Mouse (Mus musculus) hindlimb bud, embryonic 11.5 days (tissue): ENCODE results near the gene Snrnp35.
"Not testable (repeated sequence)": the region's sequence is repeated elsewhere in the genome, so short reads cannot be mapped to it uniquely, and the experiment has no call there.

Source experiments
- DNase-seq: peaks from one replicate; pipeline ENCODE4 v3.0.0-alpha.2; 2012; ENCODE audit warnings: low read depth, low spot score; ENCODE audit errors: extremely low spot score

Snrnp35 gene

DNA sequence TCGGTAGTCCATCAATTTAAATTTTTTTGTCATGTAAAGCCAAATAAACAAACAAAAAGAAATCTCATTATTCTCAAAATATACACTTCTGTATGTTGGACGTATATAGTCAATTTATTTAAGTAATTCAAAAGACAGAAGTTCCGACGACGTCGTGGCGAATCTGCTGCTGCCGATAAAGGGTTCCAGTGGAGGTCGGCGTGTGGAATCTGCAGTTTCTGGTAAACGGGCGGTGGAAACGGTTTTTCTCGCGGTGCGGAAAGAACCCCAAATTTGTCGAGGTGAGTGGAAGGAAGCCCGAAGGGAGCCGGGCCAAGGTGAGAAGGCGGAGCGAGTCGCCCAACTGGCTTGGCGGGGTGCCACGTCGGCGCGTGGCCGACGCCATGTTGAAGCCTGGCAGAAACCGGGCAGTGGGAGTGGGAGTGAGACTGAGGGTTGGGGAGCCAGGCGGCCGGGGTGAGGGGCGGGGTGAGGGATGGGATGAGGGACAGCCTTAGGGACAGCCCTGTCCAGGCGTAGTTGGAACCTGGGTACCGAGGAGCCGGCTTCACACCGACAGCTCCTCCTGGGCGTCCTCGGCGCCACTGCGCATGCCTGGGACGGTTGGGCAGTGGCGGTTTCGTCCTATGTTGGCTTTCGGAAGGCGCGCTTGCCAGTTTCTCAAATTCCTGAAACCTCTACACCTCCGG, at the start of gene Snrnp35:
Gene Snrnp35 (plus strand): TSS at position 169 of the 689 bp plus-strand sequence.
- peak; percentile 82 for DNase-seq

DNA sequence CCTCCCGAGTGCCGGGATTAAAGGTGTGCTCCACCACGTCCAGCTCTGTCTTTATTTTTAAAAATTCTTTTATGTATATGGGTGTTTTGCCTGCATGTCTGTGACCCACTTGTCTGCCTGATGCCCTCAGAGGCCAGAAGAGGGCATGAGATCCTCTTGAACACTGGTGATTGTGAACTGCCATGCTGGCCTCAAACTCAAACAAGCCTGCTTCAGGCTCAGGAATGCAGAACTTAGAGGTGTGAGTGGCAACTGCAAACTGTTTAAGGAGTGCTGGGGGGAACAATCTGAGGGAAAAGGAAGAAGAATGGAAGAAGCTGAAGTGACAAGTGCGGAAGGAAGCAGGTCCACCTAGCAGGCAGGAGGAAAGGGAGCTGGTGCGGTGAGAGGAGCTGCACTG, 44.7 kb upstream of the Snrnp35 start:
- no peak for DNase-seq

DNA sequence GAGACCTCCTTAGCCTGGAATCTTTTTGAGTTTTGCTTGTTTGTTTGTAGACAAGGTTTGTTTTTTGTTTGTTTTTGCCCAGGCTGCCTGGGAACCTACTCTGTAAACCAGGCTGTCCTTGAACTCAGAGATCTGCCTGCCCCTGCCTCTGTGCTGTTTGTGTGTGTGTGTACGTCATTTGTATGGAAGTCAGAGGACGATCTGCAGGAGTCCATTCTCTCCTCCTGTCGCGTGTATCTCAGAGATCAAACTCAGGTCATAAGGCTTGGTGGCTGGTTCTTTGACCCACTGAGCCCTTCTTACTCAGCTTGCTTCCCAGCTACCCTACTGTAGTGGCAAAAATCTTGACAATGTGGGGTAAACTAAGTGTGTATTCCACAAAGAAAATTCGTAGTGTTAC, 44.2 kb upstream of the Snrnp35 start:
- no peak for DNase-seq

DNA sequence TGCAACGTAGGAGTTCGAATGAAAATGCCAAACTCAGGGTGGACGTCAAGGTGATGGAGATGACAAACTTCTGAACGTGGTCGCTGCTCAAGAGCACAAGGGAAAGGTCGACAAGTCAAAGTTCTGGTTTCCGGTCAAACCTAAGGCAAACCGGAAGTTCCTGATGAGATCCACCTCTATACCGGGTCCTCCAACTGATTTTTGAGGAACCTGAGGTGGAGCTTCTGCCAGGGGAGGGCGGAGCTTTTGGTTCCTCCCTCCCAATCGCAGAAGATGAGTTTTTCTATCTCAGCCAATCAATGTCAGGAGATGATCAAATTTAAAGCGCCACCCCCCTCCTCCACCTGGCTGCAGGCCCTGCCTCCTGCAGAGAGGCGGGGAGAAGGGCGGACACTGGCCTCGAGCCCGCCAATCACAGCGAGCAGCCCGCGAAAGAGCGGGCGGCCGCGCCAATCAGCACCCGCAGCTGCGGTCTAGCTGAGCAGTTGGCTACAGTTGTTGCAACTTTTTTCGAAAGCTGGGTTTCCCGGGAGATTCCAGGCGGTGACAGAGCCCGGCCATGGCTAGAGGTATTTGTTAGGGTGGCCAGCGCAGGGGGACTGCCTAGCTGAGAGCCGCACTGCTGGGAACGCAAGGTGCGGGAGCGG, 43.4 kb upstream of the Snrnp35 start, which contains the start of gene Kmt5a:
Gene Kmt5a (plus strand): TSS at position 484 of the 647 bp plus-strand sequence.
- peak; percentile 87 for DNase-seq

DNA sequence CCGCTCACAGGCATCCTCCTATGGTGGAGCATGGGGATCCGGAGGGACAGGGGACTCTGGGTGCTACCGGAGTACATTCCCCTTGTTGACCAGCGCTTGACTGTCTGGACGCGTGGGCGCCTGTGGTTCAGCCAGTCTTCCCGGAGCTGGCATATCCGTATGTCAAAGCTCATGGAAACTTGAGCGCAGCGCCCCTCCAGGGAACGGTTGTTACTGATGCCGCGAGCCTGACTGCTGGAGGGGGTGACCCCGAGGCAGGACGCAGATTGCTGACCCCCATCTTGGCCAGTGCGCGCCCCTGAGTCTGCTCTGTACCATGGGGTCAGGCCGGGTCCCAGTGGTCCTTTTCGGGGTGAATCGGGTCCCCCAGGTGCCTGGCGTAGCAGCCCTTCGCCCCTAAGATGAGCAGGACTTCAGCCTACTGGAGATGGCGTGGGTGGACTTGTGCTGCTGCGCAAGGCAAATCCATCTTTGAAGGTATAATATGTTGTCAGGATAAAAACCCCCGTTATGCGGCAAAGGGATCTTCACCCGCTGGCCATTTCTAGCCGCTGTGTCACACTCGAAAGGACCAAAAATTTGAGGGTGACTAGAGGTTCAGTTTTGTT, 42.7 kb upstream of the Snrnp35 start:
- DNase-seq, result peak; percentile 50

DNA sequence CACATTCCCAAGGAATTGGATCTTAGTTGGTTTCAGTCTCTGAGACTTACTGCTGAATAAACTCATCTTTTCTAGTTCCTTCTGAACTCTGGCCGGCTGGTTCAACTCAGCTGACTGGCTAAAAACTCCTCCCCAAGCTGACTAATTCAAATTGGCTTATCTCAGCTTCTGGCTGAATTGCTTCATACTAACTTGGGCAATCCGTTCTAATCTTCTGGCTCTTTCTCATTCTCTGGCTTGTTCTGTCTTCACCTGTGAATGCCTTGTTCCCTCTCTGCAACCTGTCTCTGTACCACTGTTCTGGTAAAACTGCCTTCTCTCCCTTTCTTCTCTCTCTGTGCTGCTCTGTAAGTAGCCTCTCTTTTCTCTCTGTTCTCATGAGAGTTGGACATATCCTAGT, 40.3 kb upstream of the Snrnp35 start:
- no peak for DNase-seq

DNA sequence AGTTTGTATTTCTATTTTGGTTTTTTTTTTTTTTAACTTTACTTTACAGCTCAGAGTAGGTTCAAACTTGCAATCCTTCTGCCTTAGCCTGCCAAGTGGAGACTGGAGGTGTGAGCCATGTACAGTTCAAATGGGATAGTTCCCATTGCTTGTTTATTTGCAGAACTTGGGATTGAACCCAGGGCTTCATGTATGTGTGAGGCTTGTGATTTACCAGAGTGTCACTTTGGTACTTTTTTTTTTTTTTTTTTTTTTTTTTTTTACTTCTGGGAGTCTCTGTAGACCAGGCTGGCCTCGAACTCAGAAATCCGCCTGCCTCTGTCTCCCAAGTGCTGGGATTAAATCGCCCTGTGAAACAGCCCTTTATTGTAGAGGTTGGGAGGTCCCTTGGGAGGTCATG, 38.7 kb upstream of the Snrnp35 start:
- no peak for DNase-seq

DNA sequence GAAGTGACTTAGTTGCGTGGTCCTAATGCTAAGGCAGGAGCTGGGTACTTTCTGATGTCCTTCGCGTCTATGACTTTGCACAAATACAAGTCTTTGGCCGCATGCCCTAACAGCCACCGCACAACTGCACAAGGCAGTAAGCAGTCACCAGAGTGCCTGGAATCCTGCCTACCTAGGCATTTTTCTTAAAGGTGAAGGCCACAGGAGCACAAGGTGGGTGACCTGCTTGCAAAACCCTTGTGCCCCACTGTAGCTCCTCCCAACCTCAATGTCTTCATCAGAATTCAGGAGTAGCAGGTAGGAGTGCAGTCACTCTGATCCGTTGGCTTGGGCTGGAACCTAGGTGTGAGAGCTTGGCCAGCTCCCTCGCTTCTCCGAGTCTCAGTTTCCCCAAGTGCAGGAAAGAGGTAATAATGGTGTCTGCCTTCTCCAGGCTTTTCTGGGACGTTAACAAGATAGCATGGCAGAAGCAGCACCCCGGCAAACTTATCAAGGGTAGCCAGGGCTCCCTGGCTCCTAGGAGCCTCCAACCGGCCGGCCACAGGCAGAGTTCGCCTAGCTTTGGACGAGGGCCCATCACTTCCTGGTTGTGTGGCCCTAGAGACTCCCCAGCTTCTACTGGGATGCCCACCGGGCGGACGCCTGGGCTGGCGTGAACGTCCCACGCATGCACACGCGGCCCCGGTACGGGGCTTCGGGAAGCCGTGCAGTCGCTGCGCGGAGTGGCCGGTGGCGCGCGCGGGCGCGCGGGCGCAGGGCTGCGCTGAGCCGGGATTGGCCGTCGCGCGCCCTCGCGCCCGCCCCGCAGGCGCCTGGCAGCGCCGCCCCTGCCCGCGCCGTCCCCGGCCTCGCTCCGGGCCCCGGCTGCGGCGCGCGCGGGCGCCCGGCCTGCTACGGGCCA, 38.0 kb upstream of the Snrnp35 start:
- DNase-seq, result no peak

DNA sequence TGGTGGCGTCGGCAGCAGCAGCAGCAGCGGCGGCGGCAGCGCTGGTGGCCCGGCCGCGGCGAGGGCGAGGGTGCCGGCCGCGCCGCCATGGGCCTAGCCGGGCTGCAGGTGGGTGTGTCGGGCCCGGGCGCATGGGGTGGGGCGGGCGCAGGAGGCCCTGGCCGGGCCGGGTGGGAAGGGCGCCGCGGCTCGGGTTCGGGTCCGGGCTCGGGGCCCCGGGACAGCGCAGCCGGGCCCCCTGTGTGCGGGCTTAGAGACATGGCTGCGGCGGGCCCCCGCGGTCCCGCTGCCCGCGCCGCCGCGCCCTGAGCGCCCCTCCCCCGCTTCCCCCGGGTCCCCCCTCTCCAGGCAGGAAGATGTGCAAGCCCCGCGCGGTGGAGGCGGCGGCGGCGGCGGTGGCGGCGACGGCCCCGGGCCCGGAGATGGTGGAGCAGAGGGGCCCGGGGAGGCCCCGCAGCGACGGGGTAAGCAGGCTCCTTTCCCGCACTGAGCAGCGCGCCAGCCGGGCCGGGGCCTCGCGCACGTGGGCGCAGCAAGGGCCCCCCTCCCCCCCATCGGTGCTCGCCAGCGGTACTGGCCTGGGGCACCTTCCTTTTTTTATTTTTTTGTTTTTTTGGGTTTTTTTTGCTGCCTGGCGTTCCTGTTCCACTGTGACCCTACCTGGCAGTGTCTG, 37.2 kb upstream of the Snrnp35 start:
- no peak for DNase-seq

DNA sequence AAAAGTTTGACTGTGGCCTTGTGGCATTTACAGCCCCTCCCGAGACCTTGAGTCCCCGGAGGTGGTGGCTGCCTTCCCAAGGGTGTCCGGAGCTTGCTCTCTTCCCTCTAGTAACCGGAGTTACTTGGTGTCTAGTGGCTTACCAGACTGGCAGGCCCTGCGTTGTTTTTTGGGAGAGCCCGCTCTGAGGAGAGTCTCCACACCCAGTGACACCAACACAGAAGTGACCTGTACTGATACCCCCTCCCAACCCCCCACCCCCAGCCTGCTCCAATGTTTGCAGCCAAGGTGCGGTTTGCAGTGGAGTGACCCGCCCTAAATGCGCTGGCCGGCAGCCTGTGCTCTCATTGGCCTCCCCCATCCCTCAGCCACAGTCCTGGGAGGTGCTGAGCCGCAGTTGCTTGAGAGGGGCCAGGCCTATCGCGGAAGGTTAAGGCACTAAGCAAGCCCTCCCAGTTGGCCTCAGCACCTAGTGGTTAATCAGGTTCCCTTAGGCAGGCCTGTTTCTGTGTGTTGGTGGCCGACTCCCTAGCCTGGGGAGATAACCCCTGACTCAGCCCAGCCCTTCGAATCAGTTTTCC, 36.5 kb upstream of the Snrnp35 start:
- peak; percentile 12 for DNase-seq

DNA sequence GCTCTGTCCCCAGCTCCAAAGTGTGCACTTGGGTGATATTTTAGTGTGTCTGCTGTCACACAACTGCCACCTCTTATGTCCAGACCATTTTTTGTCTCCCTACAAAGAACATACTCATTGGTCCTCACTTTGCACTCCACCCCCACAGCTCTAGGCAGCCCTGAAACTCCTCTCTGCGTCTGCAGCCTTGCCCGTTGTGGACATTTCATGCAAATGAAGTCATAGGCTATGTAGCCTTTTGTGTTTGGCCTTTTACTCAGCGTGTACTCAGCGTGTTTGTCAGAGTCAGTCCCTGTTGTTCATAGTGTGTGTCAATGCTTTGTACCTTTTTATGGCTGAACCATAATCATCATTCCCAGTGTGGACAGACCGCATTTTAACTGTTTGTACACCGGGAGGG, 33.4 kb upstream of the Snrnp35 start:
- DNase-seq, result no peak

DNA sequence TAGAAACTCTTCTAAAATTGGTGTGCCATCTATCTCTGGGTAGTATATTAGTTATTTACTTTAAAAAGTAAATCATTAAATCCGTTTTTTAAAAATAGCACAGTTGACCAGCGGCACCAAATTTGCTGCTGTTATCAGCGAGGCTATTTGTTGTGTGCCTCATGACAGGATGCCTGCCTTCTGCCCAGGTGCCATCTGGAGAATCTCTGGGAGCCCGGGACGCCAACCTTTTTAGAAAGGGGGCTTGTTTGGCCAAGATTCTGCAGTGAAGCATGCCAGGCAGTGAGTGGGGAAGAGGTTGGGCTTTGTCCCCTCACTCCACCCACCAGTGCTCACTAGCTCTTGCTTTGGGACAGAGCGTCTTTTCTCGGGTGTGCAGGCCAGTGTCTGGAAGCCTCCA, 32.9 kb upstream of the Snrnp35 start:
- DNase-seq, result no peak

DNA sequence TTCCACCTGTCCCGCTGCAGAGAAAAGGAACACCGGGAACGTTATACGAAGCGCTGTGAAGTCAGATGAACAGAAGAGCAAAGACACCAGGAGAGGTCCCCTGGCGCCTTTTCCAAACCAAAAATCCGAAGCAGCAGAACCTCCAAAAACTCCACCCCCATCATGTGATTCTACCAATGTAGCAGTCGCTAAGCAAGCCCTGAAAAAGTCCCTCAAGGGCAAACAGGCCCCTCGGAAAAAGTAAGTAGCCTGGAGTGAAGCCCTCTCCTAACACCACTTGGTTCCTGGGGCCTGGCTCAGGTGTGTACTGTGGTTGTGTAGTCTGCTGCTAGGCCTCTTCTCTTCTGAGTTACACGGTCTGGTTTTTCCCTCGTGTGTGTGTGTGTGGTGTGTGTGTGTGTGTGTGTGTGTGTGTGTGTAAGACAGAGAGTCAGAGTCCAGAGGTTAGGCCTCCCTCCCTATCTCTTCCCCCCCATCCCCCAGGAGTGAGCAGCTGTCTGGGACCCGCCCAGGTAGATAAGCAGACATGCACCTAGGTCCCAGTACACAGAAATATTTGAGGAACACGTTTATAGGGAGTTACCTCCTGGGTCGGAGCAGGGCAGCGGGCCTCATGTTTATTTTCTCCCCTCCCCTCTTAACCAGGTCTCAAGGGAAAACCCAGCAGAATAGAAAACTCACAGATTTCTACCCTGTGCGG, 32.1 kb upstream of the Snrnp35 start:
- DNase-seq, result no peak

DNA sequence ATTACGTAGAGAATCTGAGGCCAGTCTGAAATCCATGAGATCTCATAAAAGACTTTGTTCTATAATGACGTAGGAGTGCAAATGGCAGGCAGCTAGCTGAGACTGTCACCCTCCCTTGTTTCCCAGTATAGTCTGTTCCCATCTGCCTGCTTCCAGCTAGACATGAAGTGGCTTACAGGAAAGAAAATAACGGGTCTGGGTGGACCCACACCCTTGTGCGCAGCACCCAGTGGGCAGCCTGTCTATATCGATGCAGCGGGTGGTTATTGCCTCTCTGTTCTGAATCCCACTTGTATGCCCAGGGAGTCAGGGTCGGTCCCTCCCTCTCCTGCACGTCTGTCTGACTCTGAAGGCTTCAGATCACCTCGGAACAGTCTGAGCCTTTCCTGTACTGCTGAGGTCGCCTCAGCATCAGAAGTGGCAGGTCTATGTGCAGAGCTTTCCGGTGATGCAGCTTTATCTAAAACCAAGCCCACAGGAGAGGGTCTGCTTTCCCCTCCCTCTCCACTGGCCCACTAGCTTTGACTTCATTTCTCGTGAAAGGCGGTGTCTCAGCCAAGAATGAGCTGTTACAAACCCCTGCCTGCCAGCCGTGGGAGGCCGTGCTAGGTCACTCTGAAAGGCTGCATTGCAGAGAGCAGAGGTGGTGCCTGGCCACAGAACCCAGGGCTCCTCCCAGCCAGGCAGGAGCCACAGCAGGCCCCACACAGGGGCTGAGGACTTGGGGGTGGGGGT, 30.3 kb upstream of the Snrnp35 start:
- DNase-seq, result no peak

DNA sequence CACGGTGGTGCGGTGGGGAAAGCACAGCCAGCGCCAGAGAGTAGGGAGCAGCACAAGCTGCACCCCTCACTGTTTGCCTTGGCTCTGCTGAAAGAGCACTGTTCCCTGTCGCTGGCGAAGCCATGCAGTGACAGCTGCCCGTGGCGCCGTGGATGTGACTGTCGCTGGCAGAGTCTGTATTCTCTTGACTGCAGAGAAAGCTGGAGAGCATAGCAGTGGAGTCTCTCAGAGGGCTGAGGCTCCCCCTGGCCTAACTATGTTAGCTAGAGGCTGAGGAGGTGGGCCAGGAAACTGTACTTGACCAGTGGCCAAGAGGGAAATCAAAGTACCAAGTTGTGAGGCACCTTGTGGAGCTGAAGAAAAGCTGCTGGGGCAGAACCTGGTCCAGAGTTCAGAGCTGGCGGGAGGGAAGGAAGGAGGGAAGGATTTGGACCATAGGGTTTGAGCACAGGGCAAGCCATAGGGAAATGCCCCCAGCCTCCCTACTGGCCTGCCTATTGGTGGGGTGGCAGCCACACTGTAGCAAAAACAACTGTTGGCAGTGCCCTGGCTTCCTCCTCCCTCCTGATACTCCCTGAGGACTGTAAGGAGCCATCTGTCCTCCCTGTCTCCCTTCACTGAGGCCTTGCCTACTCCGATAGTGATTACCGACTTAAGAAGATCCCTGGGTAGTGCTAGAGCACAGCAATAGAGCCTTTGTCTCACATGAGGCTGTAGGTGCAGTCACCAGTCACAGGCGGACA, 29.4 kb upstream of the Snrnp35 start:
- DNase-seq, result no peak

DNA sequence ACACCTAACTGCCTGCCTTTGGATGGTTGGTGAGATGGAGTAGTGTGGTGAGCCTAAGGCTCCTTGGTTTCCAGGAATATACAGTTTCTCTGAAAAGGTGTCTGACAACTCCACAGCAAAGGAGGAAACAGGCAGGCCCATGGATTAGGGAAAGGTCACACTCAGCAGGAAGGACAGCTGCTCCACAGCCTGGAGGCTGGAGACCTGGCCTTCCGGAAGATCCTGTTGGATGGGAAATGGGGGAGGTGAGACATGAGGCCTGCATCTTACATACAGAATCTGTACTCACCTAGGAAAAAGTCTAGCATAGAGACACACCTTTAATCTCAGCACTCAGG, 28.9 kb upstream of the Snrnp35 start:
- no peak for DNase-seq

DNA sequence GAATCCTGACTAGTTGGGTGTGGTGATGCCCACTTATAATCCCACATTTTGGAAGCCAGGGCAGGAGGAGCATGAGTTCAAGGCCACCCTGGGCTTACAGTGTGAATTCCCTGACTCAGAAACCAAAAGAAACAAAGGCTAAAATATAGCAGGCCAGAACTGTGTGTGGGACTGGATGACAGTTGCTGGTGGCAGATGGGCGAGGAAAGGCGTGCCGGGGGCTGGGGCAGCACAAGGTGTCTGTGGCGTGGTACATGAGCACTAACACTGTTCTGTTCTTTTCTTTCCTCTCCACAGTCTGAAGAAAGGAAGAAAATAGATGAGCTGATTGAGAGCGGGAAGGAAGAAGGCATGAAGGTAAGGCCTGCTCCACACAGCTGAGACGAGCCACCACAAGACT, 26.2 kb upstream of the Snrnp35 start:
- no peak for DNase-seq

DNA sequence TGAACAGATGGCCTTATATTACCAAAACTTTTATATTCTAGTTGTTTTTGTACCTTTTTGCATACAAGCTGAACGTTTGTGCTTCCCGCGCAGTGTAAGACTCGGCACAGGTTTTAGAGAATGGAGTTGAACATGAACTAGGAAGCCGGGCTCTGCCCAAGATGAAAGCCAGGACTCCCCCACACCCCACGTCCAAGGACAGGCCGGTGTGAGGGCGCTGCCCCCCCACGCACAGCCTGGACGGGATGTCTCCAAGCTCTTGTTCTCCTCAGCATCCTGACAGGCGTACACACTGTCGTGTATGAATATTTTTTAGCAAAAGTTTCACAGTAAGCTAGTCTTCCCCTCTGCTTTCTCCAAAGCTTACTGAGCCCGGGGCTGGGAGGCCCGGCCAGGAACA, 22.0 kb upstream of the Snrnp35 start:
- DNase-seq, result not testable (repeated sequence)
